Mouse (Mus musculus): ENCODE measurements around the gene Mrto4. TPM values are rescaled to one million over a fixed set of nuclear protein-coding genes. Genes with fewer than 3 reads are reported as not detected.

The Mrto4 gene
- total RNA-seq, 2 experiments from 2014 or later, result 43.8 to 45.3 TPM

DNA sequence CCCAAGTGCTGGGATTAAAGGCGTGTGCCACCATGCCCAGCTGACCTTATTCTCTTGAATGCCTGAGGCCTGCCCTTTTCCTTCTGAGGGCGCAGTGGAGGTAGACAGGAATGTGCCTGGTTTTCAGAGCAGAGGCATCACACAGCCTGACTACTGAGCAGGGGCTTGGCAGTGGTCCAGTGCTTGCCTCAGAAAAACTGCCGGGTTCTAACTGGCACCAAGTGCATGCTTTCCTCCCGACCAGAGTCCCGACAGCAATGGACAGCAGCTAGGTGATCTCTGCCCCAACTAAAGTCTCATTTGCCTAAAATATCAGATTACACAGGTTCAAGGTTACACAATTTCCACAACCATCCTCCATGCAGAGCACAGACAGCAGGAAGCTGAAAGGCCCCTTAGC, 8.7 kb downstream of the Mrto4 start:
- intact Hi-C loops (cut with DNase I), result no loop called here
- DNase-seq (ENCODE audit: low spot score in 2 of 2), result peak in 1 of 2 experiments; percentile 16

GRCm38 (mm10) chr4:139341556-139342233, 10.7 kb downstream of the Mrto4 start:
- no peak for DNase-seq (ENCODE audit: low spot score in 2 of 2)
- intact Hi-C loops (cut with DNase I), result no loop called here

DNA sequence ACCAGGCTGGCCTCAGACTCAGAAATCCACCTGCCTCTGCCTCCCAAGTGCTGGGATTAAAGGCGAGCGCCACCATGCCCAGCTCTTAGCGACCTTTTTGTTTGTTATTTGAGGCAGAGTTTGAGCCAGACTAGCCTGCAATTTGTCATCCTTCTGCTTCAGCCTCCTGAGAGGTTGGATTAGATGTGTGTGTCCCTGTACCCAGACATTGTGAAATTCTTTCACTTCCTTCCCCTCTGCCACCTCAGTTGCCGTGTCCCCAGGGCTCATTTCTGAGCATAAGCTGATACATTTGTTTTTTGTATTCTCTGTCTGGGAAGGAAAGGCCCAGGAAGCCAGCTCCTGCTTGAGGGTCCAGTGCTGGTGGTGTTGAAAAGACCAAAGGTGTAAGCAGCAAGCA, 11.5 kb downstream of the Mrto4 start:
- no peak for DNase-seq (ENCODE audit: low spot score in 2 of 2)
- intact Hi-C loops (cut with DNase I), result no loop called here

GRCm38 (mm10) chr4:139338145-139338544, 14.2 kb downstream of the Mrto4 start:
- no peak for DNase-seq (ENCODE audit: low spot score in 2 of 2)
- intact Hi-C loops (cut with DNase I), result loop anchor here (5.0 kb wide), 1 partner anchor 251 kb away; no protein-coding TSS in a partner anchor

GRCm38 (mm10) chr4:139336822-139337483, 15.4 kb downstream of the Mrto4 start:
- peak; percentile 32 to 46 for DNase-seq (ENCODE audit: low spot score in 2 of 2)
- intact Hi-C loops (cut with DNase I), result loop anchor here (5.0 kb wide), 1 partner anchor 250 kb away; no protein-coding TSS in a partner anchor

GRCm38 (mm10) chr4:139335507-139335906, 16.9 kb downstream of the Mrto4 start:
- DNase-seq (ENCODE audit: low spot score in 2 of 2), result no peak
- intact Hi-C loops (cut with DNase I), result loop anchor here (5.0 kb wide), 1 partner anchor 248 kb away; no protein-coding TSS in a partner anchor

- intact Hi-C loops (cut with DNase I), result loop anchor here (5.0 kb wide), 1 partner anchor 247 kb away; no protein-coding TSS in a partner anchor
- DNase-seq (ENCODE audit: low spot score in 2 of 2), result no peak
Observed at GRCm38 (mm10) chr4:139334631-139335295, 17.6 kb downstream of the Mrto4 start.

GRCm38 (mm10) chr4:139330605-139331004, 21.8 kb downstream of the Mrto4 start:
- intact Hi-C loops (cut with DNase I), result no loop called here
- DNase-seq (ENCODE audit: low spot score in 2 of 2), result no peak

- intact Hi-C loops (cut with DNase I), result no loop called here
Observed at GRCm38 (mm10) chr4:139319740-139320139, 32.6 kb downstream of the Mrto4 start.

GRCm38 (mm10) chr4:139318449-139318848, 33.9 kb downstream of the Mrto4 start:
- intact Hi-C loops (cut with DNase I), result no loop called here
- DNase-seq (ENCODE audit: low spot score in 2 of 2), result no peak

More at GRCm38 (mm10) chr4:139319740-139320139, 32.6 kb downstream of the Mrto4 start:
- no peak for DNase-seq (ENCODE audit: low spot score in 2 of 2)

DNA sequence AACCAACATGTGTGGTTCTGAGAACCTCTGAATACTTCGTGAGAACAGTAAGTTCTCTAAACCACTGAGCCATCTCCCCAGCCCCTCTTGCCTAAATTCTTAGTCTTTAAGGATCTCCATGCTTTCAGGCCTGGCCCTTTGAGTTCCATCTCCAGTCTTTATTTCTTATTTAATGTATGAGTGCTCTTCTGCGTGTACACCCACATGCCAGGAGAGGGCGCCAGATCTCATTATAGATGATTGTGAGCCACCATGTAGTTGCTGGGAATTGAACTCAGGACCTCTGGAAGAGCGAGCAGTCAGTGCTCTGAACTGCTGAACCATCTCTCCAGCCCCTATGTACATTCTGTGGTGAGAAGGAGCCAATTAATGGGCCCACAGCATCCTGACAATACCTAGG, 39.7 kb downstream of the Mrto4 start:
- intact Hi-C loops (cut with DNase I), result no loop called here
- DNase-seq (ENCODE audit: low spot score in 2 of 2), result no peak

GRCm38 (mm10) chr4:139311707-139312106, 40.7 kb downstream of the Mrto4 start:
- intact Hi-C loops (cut with DNase I), result loop anchor here (2.0 kb wide), 1 partner anchor 41 kb away; the partner anchor contains the start of genes Emc1, Mrto4 and Ubr4

DNA sequence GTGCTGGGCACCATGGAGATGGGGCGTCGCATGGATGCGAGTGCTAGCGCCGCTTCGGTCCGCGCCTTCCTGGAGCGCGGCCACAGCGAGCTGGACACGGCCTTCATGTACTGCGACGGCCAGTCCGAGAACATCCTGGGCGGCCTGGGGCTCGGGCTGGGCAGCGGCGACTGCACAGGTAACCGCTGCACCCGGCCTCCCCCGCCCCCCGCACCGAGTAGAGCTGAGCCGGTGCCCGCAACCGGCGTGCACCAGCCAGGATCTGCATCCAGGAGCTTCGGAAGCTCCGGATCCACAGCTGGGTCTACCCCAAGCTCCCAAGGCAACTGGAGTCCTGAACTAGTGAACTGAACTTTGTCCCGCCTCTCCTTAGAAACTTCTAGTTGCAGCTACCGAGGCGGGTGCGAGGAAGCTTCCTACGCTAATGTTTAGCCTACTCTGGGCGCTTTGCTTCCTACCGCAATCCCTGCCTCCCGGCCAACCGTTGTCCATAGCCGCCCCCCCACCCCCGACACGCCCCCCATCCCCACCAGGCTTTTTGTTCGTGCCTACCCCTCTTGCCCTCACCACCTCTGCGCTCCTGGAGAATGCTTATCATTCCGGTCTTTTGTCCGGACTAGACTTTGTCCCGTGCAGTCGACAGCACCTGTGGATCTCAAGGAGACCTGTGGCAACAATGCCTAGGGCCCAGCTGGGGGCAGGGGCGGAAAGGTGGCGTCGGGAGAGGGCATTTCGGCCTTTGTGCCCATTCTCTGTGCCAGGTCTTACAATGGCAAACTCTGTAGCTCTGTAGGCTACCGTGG, 41.3 kb downstream of the Mrto4 start:
- intact Hi-C loops (cut with DNase I), result loop anchor here (2.0 kb wide), 1 partner anchor 42 kb away; the partner anchor contains the start of genes Emc1, Mrto4 and Ubr4
- DNase-seq (ENCODE audit: low spot score in 2 of 2), result no peak

More at GRCm38 (mm10) chr4:139311707-139312106, 40.7 kb downstream of the Mrto4 start:
- DNase-seq (ENCODE audit: low spot score in 2 of 2), result no peak

DNA sequence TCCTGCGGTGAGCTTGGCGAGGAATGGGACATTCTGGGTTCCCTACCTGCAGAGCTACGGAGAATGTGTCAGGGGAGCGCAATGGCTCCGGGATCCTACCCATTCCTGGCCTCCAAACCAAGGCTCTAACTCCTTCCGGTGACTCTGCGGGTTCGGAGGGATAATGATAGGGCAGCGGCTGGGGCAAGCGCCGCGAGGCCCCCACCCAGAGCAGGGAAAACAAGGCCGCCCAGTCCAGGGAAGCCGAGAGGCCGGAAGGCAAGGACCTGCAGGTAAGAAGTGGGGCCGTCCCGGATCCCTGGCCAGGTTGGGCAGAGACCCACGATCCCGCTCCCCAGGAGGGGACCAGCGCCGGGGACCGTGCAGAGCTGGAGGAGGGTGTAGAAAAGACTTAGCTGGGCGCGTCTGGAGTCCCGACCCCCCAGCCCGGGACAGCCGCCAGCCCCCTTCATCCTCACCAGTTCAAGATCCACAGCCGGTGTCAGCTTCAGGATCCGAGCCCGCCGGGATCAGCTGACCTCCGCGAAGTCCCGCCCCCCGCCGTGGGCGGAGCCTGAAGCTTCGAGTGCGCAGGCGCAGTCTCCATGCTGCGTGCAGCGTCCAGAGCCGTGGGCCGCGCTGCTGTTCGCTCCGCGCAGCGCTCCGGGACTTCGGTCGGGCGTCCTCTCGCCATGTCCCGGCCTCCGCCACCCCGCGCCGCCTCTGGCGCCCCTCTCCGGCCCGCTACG, 42.0 kb downstream of the Mrto4 start, which contains the start of the genes Pqlc2 and Akr7a5:
Gene Pqlc2, minus strand, starts transcription at position 538 of the 728 bp plus-strand sequence.
Gene Akr7a5, plus strand, starts transcription at position 574 of the 728 bp plus-strand sequence.
- intact Hi-C loops (cut with DNase I), result loop anchor here (2.0 kb wide), 1 partner anchor 42 kb away; the partner anchor contains the start of genes Emc1, Mrto4 and Ubr4
- DNase-seq (ENCODE audit: low spot score in 2 of 2), result peak; percentile 96 to 98

GRCm38 (mm10) chr4:139309651-139310050, 42.7 kb downstream of the Mrto4 start:
- DNase-seq (ENCODE audit: low spot score in 2 of 2), result no peak
- intact Hi-C loops (cut with DNase I), result loop anchor here (2.0 kb wide), 1 partner anchor 43 kb away; the partner anchor contains the start of genes Emc1, Mrto4 and Ubr4

DNA sequence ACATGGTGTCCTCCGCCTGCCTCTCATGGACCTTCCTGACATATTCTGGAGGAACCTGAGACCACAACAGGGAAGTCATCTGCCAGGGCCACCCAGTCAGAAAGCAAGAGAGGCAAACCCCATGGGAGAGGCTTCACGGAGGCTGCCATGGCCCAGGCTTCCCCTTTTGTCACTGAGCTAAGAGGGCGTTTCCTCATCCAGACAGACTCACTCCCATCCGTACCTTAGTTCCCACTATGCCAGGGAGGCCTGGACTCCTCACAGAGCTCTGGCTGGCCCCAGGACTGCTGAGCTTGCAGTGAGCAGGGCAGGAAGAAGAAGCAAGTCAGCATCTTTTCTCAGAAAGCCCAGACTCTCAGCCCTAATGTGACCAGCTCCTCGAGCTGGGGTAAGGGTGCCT, 44.5 kb downstream of the Mrto4 start:
- DNase-seq (ENCODE audit: low spot score in 2 of 2), result no peak
- intact Hi-C loops (cut with DNase I), result no loop called here

- no peak for DNase-seq (ENCODE audit: low spot score in 2 of 2)
- intact Hi-C loops (cut with DNase I), result no loop called here
Observed at GRCm38 (mm10) chr4:139305521-139305920, 46.9 kb downstream of the Mrto4 start.

GRCm38 (mm10) chr4:139302241-139302640, 50.1 kb downstream of the Mrto4 start:
- intact Hi-C loops (cut with DNase I), result no loop called here
- no peak for DNase-seq (ENCODE audit: low spot score in 2 of 2)
